Comparison of ENCODE assay signal across 30 mouse cellular contexts in genomic region chr8:104963375-104963894, GRCm38 (mm10). TPM values are rescaled to one million over a fixed set of nuclear protein-coding genes. Genes with fewer than 3 reads are reported as not detected.
DNase-seq lines count a peak whose midpoint lies in the region; ATAC-seq lines count a peak whose summit lies in the region.
"Had no signal": no experiment of that assay in that cellular context is flagged by ENCODE, and none has a peak within 500 bp of the region (broad histone marks: within the 10 kb centered on the region; RNA-seq: fewer than 3 reads in every experiment).

No protein-coding gene starts in this region.

- no peaks in the 10 kb centered on the region for H3K9me3 ChIP-seq in erythroblast, embryonic 14.5 days (ENCODE audit: control insufficient read depth, low read length)
- no peaks in the 10 kb centered on the region for H3K9me3 ChIP-seq in liver, embryonic 13.5 days (replicated peaks)
- no peaks in the 10 kb centered on the region for H3K9me3 ChIP-seq in stomach, embryonic 16.5 days (replicated peaks; ENCODE audit: control insufficient read depth, low read length)
- H3K9me3 ChIP-seq in forebrain, embryonic 16.5 days (ENCODE audit: control insufficient read depth, low read length): no peaks in the 10 kb centered on the region
- H3K9me3 ChIP-seq: embryonic facial prominence, embryonic 10.5 days; forebrain, embryonic 12.5 days; heart, embryonic 10.5 days; hindbrain, embryonic 10.5 days; limb, embryonic 13.5 days; megakaryocyte, embryonic 14.5 days; midbrain, embryonic 13.5 days; stomach, embryonic 15.5 days had no signal

- DNase-seq in urinary bladder, postnatal 14 days (ENCODE audit: low spot score): peak; percentile 56
- DNase-seq in urinary bladder, postnatal 4 days (ENCODE audit: low spot score in 2 of 2): no peak
- DNase-seq in liver, embryonic 13.5 days: peak; percentile 1
- DNase-seq in cerebellum, adult 11 months: no peak
- DNase-seq in thymus, postnatal 36 days: no peak
- DNase-seq: cerebellum, adult 9-11 months; gastrocnemius, adult 2 months; kidney, postnatal 25 days; lung, embryonic 14.5 days; spleen, adult 18-20 months had no signal

- peaks cover 66% of the 10 kb centered on the region for H3K4me1 ChIP-seq in erythroblast, embryonic 14.5 days (ENCODE audit: control insufficient read depth)
- peaks cover 33% of the 10 kb centered on the region for H3K4me1 ChIP-seq in liver, embryonic 13.5 days (replicated peaks)
- no peaks in the 10 kb centered on the region for H3K4me1 ChIP-seq in stomach, embryonic 16.5 days (ENCODE audit: control insufficient read depth, insufficient read depth, low read length)
- H3K4me1 ChIP-seq in forebrain, embryonic 16.5 days (replicated peaks; ENCODE audit: control insufficient read depth, insufficient read depth, low read length): no peaks in the 10 kb centered on the region
- H3K4me1 ChIP-seq: embryonic facial prominence, embryonic 10.5 days; forebrain, embryonic 12.5 days; heart, embryonic 10.5 days; hindbrain, embryonic 10.5 days; limb, embryonic 13.5 days; midbrain, embryonic 13.5 days; stomach, embryonic 15.5 days had no signal

- peak overlapping the region; percentile 77 for H3K9ac ChIP-seq in liver, embryonic 13.5 days
- no peak overlapping the region for H3K9ac ChIP-seq in stomach, embryonic 16.5 days (ENCODE audit: low read length)
- no peak overlapping the region for H3K9ac ChIP-seq in forebrain, embryonic 16.5 days (replicated peaks; ENCODE audit: low read depth, low read length)
- H3K9ac ChIP-seq: forebrain, embryonic 12.5 days; limb, embryonic 13.5 days; lung, embryonic 14.5 days; midbrain, embryonic 13.5 days; stomach, embryonic 15.5 days had no signal

- H3K4me3 ChIP-seq in erythroblast, embryonic 14.5 days (replicated peaks): peak overlapping the region; percentile 76
- peak overlapping the region; percentile 61 for H3K4me3 ChIP-seq in liver, embryonic 13.5 days (replicated peaks)
- no peak overlapping the region for H3K4me3 ChIP-seq in stomach, embryonic 16.5 days (replicated peaks; ENCODE audit: low read length)
- no peak overlapping the region for H3K4me3 ChIP-seq in forebrain, embryonic 16.5 days (replicated peaks; ENCODE audit: low read length)
- H3K4me3 ChIP-seq: embryonic facial prominence, embryonic 10.5 days; forebrain, embryonic 12.5 days; gastrocnemius, adult 2 months; heart, embryonic 10.5 days; hindbrain, embryonic 10.5 days; limb, embryonic 13.5 days; megakaryocyte, embryonic 14.5 days; midbrain, embryonic 13.5 days; stomach, embryonic 15.5 days had no signal

- ATAC-seq in liver, embryonic 13.5 days (ENCODE audit: low read depth): no peak
- 0 out of 2 replicates have a peak, but pooled peaks have one; percentile 27 for ATAC-seq in stomach, embryonic 16.5 days (ENCODE audit: insufficient read depth, low FRiP score)
- ATAC-seq in forebrain, embryonic 16.5 days: no peak
- ATAC-seq: hindbrain, embryonic 16.5 days; intestine, postnatal 0 days; midbrain, embryonic 13.5 days; Patski had no signal

- WGBS in liver, embryonic 13.5 days (ENCODE audit: insufficient replicate concordance): 53% methylated on average over 4 of the region's 4 CpGs
- 72% methylated on average over 4 of the region's 4 CpGs for WGBS in stomach, embryonic 16.5 days
- 89% methylated on average over 4 of the region's 4 CpGs for WGBS in forebrain, embryonic 16.5 days

- no peaks in the 10 kb centered on the region for H3K27me3 ChIP-seq in erythroblast, embryonic 14.5 days (ENCODE audit: control insufficient read depth)
- H3K27me3 ChIP-seq in liver, embryonic 13.5 days: no peaks in the 10 kb centered on the region
- H3K27me3 ChIP-seq in stomach, embryonic 16.5 days (ENCODE audit: control insufficient read depth, insufficient read depth, low read length): no peaks in the 10 kb centered on the region
- H3K27me3 ChIP-seq in forebrain, embryonic 16.5 days (replicated peaks; ENCODE audit: control insufficient read depth, insufficient read depth, low read length): no peaks in the 10 kb centered on the region
- H3K27me3 ChIP-seq: forebrain, embryonic 12.5 days; limb, embryonic 13.5 days; megakaryocyte, embryonic 14.5 days; midbrain, embryonic 13.5 days; stomach, embryonic 15.5 days had no signal

- peak overlapping the region; percentile 64 for H3K4me2 ChIP-seq in liver, embryonic 13.5 days
- no peak overlapping the region for H3K4me2 ChIP-seq in stomach, embryonic 16.5 days (ENCODE audit: low read depth, low read length)
- no peak overlapping the region for H3K4me2 ChIP-seq in forebrain, embryonic 16.5 days (ENCODE audit: low read length)
- H3K4me2 ChIP-seq: forebrain, embryonic 12.5 days; limb, embryonic 13.5 days; lung, embryonic 14.5 days; midbrain, embryonic 13.5 days; stomach, embryonic 15.5 days had no signal

- peak overlapping the region; percentile 88 for H3K27ac ChIP-seq in liver, embryonic 13.5 days
- H3K27ac ChIP-seq in stomach, embryonic 16.5 days (ENCODE audit: low read length): peak overlapping the region; percentile 53; the same call in 1 of the 2 replicates
- H3K27ac ChIP-seq in forebrain, embryonic 16.5 days (ENCODE audit: low read length): no peak overlapping the region
- H3K27ac ChIP-seq: embryonic facial prominence, embryonic 10.5 days; forebrain, embryonic 12.5 days; gastrocnemius, adult 2 months; heart, embryonic 10.5 days; hindbrain, embryonic 10.5 days; limb, embryonic 13.5 days; midbrain, embryonic 13.5 days; stomach, embryonic 15.5 days had no signal

- H3K36me3 ChIP-seq in erythroblast, embryonic 14.5 days (ENCODE audit: control insufficient read depth): peaks cover 57% of the 10 kb centered on the region
- H3K36me3 ChIP-seq in liver, embryonic 13.5 days: peaks cover 45% of the 10 kb centered on the region
- no peaks in the 10 kb centered on the region for H3K36me3 ChIP-seq in stomach, embryonic 16.5 days (ENCODE audit: control insufficient read depth, insufficient read depth, low read length)
- H3K36me3 ChIP-seq in forebrain, embryonic 16.5 days (ENCODE audit: control insufficient read depth, insufficient read depth): no peaks in the 10 kb centered on the region
- H3K36me3 ChIP-seq: embryonic facial prominence, embryonic 10.5 days; forebrain, embryonic 12.5 days; heart, embryonic 10.5 days; hindbrain, embryonic 10.5 days; limb, embryonic 13.5 days; midbrain, embryonic 13.5 days; stomach, embryonic 15.5 days had no signal

RNA-seq across cellular contexts. Expression of gene Ces2g, which starts 1.9 kb away (rescaled TPM):
- 1.3 and 1.7 TPM in 2 replicates for polyA plus RNA-seq in erythroblast, embryonic 14.5 days (2012)
- polyA plus RNA-seq in liver, embryonic 13.5 days (2015; fragmentation: Nextera tagmentation; extraction: Ambion mirVana): 10.2 and 11.7 TPM in 2 replicates
- polyA plus RNA-seq in stomach, embryonic 16.5 days (2015; fragmentation: Nextera tagmentation; extraction: Ambion mirVana): 12.8 and 18.7 TPM in 2 replicates
- 0.16 TPM in 1 of 2 replicates, not detected in the other for polyA plus RNA-seq in forebrain, embryonic 16.5 days (2015; fragmentation: Nextera tagmentation; extraction: Ambion mirVana)
- polyA plus RNA-seq: embryonic facial prominence, embryonic 10.5 days; forebrain, embryonic 12.5 days; hindbrain, embryonic 10.5 days; kidney, embryonic 14.5 days; midbrain, embryonic 13.5 days; Patski had no signal

RNA-seq across cellular contexts. Expression of gene Ces2f, which starts 16.3 kb away (rescaled TPM):
- not detected in 2 replicates for polyA plus RNA-seq in erythroblast, embryonic 14.5 days (2012)
- polyA plus RNA-seq in liver, embryonic 13.5 days (2015; fragmentation: Nextera tagmentation; extraction: Ambion mirVana): not detected in 2 replicates
- 0.53 and 0.69 TPM in 2 replicates for polyA plus RNA-seq in stomach, embryonic 16.5 days (2015; fragmentation: Nextera tagmentation; extraction: Ambion mirVana)
- not detected in 2 replicates for polyA plus RNA-seq in forebrain, embryonic 16.5 days (2015; fragmentation: Nextera tagmentation; extraction: Ambion mirVana)
- polyA plus RNA-seq: cortical plate, adult 2 months; embryonic facial prominence, embryonic 10.5 days; forebrain, embryonic 12.5 days; frontal cortex, adult 2 months; heart, embryonic 10.5 days; heart, postnatal 0 days; hindbrain, embryonic 10.5 days; hindbrain, embryonic 16.5 days; intestine, postnatal 0 days; lung, embryonic 14.5 days; midbrain, embryonic 13.5 days; Patski had no signal

RNA-seq across cellular contexts. Expression of gene Ces2h, which starts 37.2 kb away (rescaled TPM):
- polyA plus RNA-seq in erythroblast, embryonic 14.5 days (2012): not detected in 2 replicates
- polyA plus RNA-seq in liver, embryonic 13.5 days (2015; fragmentation: Nextera tagmentation; extraction: Ambion mirVana): 0.05 TPM in 1 of 2 replicates, not detected in the other
- not detected in 2 replicates for polyA plus RNA-seq in stomach, embryonic 16.5 days (2015; fragmentation: Nextera tagmentation; extraction: Ambion mirVana)
- polyA plus RNA-seq in forebrain, embryonic 16.5 days (2015; fragmentation: Nextera tagmentation; extraction: Ambion mirVana): not detected in 2 replicates
- polyA plus RNA-seq: cortical plate, adult 2 months; embryonic facial prominence, embryonic 10.5 days; forebrain, embryonic 12.5 days; frontal cortex, adult 2 months; gonadal fat pad, adult 2 months; heart, embryonic 10.5 days; heart, postnatal 0 days; hindbrain, embryonic 10.5 days; hindbrain, embryonic 16.5 days; intestine, postnatal 0 days; kidney, embryonic 14.5 days; limb, embryonic 13.5 days; lung, embryonic 14.5 days; midbrain, embryonic 13.5 days; Patski; stomach, embryonic 15.5 days; thymus, postnatal 0 days had no signal

RNA-seq across cellular contexts. Expression of gene Ces2e, which starts 37.4 kb away (rescaled TPM):
- not detected in 2 replicates for polyA plus RNA-seq in erythroblast, embryonic 14.5 days (2012)
- 0.64 and 0.73 TPM in 2 replicates for polyA plus RNA-seq in liver, embryonic 13.5 days (2015; fragmentation: Nextera tagmentation; extraction: Ambion mirVana)
- polyA plus RNA-seq in stomach, embryonic 16.5 days (2015; fragmentation: Nextera tagmentation; extraction: Ambion mirVana): 5.6 and 7.9 TPM in 2 replicates
- polyA plus RNA-seq in forebrain, embryonic 16.5 days (2015; fragmentation: Nextera tagmentation; extraction: Ambion mirVana): not detected in 2 replicates
- polyA plus RNA-seq: embryonic facial prominence, embryonic 10.5 days; forebrain, embryonic 12.5 days; frontal cortex, adult 2 months; heart, embryonic 10.5 days; hindbrain, embryonic 10.5 days; hindbrain, embryonic 16.5 days; limb, embryonic 13.5 days; midbrain, embryonic 13.5 days; Patski had no signal

Comparison
In these comparisons a context has a peak if more than half of its experiments do, and no peak if none do; other contexts are left out.
1. DNase-seq: peak in urinary bladder, postnatal 14 days (single experiment) and liver, embryonic 13.5 days (single experiment); none in urinary bladder, postnatal 4 days (0 of 2), cerebellum, adult 11 months (single experiment) and thymus, postnatal 36 days (0 of 2).
2. H3K4me3 ChIP-seq: peak in erythroblast, embryonic 14.5 days (single experiment) and liver, embryonic 13.5 days (single experiment); none in stomach, embryonic 16.5 days (single experiment) and forebrain, embryonic 16.5 days (single experiment).